Mouse (Mus musculus): ENCODE data around the gene Tex48. TPM values are rescaled to one million over a fixed set of nuclear protein-coding genes. Genes with fewer than 3 reads are reported as not detected.

Tex48 gene
- not detected in 2 replicates for polyA plus RNA-seq (2012; rRNA removed)

DNA sequence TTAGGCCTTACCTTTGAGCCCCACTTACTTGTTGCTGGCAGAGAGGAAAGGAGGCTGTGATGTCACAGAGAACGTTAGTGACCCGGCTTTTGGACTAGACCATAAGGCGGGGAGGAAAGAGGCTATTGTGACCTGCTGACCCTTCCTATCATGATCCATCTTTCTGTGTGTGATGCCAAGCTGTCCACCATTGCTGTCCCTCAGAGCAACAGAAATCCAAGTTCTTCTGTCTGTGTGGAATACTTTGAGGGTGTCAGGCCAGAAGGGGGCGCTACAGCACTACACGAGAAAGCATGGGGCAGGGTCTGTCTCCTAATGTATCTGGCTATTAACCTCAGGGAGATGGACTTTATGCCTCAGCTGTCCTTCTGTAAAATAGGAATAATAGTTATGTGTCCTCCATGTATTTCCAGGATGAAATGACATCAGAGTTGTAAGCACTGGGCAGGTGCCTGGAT lies at the start of gene Tex48:
TSS of gene Tex48 (minus strand) at position 51 of the 458 bp plus-strand sequence.
- DNase-seq (ENCODE audit: low spot score) = no peak

- no peak for DNase-seq (ENCODE audit: low spot score)
These were observed 46.0 kb upstream of the Tex48 start for GRCm38 (mm10) chr4:63668255-63668654.

DNA sequence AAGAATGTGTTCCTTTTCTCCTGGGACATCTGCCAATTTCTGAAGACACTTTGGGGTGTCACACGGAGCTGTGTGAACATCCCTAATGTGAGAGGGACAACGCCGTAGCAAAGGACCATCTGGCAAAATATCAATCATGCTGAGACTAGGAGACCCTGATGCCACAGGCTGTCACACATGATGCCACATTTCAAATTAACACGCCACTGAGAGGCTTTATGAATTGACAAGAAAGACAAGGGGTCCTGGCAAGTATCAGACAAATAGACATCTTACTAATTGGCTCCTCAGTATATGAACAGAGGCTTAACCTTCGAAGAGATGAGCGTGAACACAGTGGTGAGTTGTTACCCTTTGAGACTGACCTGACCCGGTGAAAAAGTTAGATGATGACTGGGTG lies 43.5 kb upstream of the Tex48 start:
- DNase-seq (ENCODE audit: low spot score) = no peak

DNA sequence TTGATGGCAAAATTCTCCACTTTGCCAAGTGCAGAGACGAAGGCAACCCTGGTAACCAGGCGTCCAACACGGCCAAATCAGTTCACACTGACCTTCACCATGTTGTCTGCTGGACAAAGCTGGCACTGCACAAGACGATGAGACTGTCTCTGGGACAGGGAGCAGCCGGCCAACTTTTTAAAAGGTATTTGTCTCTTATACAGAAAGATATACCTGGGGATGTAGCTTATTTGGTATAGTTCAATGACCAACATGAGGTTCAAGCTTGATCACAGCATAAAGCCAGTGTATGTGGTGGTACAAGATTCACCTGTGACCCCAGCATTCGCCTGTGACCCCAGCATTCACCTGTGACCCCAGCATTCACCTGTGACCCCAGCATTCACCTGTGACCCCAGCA lies 41.1 kb upstream of the Tex48 start, which contains the start of gene Gm11214:
TSS of gene Gm11214 (minus strand) at position 101 of the 400 bp plus-strand sequence.
- no peak for DNase-seq (ENCODE audit: low spot score)

GRCm38 (mm10) chr4:63661857-63662256 lies 39.6 kb upstream of the Tex48 start:
- no peak for DNase-seq (ENCODE audit: low spot score)

GRCm38 (mm10) chr4:63661426-63661825 lies 39.2 kb upstream of the Tex48 start:
- no peak for DNase-seq (ENCODE audit: low spot score)

GRCm38 (mm10) chr4:63659775-63660174 lies 37.5 kb upstream of the Tex48 start:
- no peak for DNase-seq (ENCODE audit: low spot score)

DNA sequence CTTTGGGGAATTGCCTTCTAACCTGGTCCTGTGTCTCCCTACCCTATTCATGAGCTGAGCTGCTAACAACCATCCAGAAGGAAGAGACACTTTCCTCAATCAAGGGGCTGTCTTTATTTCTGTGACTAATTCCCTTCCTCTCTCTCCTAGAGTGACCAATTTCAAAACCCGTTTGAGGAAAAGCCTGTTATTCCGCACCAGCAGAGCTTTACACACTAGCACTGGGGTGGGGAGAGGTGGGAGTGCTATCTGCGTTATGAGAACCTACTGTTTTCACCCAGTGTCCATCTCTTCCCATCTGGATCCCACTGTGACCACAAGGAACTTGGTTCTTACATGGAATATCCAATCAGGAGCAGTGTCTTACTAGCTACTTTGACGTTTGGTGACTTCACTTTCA lies 36.9 kb upstream of the Tex48 start:
- no peak for DNase-seq (ENCODE audit: low spot score)

- no peak for DNase-seq (ENCODE audit: low spot score)
These were observed 32.2 kb upstream of the Tex48 start for GRCm38 (mm10) chr4:63654381-63654780.

DNA sequence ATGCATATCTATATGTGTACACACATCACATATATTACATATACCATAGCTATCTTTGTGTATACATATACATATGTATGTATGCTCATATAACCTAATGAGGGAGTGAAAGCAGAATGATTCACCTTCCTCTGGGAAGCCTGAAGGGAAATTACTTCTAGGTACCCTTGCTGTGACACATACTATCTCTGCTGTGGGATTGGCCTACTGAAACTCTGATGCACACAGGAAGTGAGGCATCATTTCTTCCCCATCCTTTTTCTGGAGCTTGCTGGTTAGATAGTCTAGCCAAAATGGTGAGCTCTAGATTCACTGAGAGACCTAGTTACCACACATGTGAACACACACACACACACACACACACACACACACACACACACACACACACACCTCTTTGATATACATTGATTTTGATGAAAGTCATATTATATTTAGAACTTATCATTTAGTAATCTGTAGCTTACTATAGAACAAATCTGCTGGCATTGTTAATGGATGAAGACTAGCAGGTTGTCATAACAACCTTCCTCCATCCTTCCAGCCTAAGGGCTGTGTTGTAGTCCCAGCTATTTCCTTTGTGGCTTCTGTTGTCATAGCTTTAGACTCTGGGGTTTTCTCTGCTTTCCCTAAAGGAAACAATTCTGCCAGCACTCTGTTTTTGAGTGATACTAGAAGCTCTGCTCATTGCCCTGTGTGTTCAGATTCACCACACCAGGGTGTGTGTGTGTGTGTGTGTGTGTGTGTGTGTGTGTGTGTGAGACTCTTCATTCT lies 21.9 kb upstream of the Tex48 start:
- DNase-seq (ENCODE audit: low spot score) = no peak

- no peak for DNase-seq (ENCODE audit: low spot score)
These were observed 17.6 kb upstream of the Tex48 start for GRCm38 (mm10) chr4:63639842-63640241.

DNA sequence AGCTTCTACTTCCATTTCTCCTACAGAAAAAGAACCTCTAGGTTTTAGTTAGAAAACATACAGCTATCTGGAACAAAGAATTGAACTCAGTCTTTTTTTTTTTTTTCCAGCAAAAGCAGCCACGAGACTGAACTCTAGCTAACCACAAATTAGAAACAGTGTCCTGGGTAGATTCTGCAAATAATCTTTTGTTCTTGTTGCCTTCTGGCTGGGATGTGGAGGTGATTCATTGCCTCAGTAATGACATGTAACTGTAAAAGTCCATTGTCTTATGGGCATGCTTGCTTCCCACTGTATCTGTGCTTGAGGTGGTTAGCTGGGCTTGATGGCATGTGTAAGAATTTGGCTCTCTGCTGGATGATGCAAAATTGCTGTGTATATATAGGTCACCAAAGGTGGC lies 16.4 kb upstream of the Tex48 start:
- no peak for DNase-seq (ENCODE audit: low spot score)

DNA sequence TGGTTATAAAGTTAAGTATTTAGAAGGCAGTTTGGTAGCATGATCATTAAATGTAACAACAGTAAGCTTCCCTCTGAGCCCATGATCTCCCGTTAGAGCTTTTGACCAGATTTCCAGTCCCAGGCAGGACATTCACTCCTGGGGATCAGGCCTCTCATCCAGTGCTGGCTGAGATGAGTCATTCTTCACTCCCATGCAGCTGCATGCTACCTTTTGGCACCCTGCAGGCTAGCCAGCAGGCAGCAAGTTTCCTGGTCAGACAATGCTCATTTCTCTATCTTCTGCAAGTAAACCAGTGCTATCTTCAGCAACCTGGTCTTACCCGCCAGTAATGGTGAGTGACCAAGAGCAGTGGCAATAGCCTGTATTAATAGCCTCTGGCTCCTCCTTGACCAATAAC lies 11.0 kb upstream of the Tex48 start:
- DNase-seq (ENCODE audit: low spot score) = no peak

DNA sequence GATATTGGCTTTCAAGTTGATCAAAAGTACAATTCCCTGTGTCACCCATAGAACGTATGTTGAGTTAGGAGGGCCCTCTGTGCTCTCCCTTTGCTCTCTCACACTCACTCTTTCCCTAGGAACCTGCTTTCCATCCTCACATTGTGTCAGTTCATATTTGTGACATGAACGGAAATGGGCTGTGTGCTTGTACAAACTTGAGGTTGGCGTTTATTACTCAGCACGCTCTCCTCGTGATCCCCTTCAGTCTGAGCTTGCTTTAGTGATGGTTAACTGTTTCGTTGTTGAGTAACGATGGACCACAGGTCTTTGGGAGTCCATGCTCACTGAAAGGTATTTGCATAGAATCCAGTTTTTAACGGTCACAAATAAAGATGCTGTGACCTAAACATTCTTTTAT lies 4.9 kb upstream of the Tex48 start:
- no peak for DNase-seq (ENCODE audit: low spot score)

DNA sequence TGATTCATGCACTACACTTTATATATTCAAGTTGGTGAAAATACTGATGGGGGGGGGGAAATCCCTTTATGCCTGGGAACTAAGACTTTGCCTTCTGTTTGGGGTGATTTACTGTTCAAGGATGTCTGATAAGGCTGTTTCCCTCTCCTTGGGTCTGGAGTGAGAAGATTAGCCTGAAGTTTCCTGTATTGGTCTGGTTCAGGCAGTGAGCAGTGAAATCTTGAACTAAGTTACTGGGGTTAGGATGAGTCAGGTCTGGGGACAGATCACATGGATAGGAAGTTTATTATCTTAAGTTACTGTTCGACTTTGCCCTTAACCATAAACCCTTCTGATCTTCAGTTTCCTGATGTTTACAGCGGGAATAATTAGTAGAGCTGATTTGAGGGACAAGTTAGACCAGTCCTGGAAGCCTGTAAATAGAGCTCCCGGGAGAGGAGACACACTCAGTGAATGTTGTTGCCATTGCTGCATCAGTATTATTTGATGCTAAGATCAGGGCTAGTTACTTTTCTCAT lies 3.4 kb upstream of the Tex48 start:
- DNase-seq (ENCODE audit: low spot score) = no peak

- DNase-seq (ENCODE audit: low spot score) = no peak
These were observed 367 bp downstream of the Tex48 start for GRCm38 (mm10) chr4:63621861-63622260.

GRCm38 (mm10) chr4:63608391-63608790 lies 13.8 kb downstream of the Tex48 start:
- DNase-seq (ENCODE audit: low spot score) = no peak

- no peak for DNase-seq (ENCODE audit: low spot score)
These were observed 16.3 kb downstream of the Tex48 start for GRCm38 (mm10) chr4:63605968-63606367.

- DNase-seq (ENCODE audit: low spot score) = no peak
These were observed 16.7 kb downstream of the Tex48 start for GRCm38 (mm10) chr4:63605545-63605944.

DNA sequence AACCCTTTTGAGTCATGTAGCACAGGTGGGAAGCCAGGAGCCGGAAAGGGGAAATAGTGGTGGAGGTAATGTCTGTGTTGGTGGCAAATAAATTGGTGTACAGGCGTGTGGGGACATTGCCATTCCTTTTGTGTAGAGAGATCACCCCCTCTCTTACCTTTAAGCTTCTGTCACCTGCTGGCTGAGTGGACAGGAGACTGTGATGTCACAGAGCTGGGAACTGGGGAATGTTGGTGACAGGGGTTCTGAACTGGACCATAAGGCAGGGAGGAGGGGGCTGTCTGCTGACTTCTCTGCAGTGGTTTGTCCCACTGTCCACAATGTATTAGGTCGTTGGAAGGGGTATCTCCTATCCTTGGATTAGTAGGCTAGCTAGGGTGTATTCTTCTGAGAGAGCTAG lies 17.3 kb downstream of the Tex48 start, which contains the start of gene Gm11213:
TSS of gene Gm11213 (minus strand) at position 317 of the 400 bp plus-strand sequence.
- DNase-seq (ENCODE audit: low spot score) = no peak

GRCm38 (mm10) chr4:63601263-63601662 lies 21.0 kb downstream of the Tex48 start:
- no peak for DNase-seq (ENCODE audit: low spot score)

DNA sequence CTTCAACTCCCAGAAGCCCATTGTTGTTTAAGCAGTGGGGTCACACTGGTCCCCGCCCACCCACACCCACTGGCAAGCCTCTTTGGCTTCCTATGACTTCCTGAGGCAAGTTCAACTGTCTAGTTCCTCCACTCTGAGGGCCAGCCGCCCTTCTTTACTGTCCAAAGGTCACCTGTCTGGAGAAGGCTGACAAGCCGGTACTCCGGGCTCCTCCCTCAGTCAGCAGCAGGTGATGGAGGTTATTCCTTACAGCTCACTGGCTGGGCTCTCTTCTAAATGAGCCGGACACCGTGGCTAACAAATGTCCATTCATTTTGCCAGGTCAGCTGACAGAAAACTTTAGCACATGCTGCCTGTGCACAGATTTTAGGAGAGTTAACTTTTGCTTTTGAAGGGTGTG lies 21.4 kb downstream of the Tex48 start:
- DNase-seq (ENCODE audit: low spot score) = no peak

- no peak for DNase-seq (ENCODE audit: low spot score)
These were observed 26.2 kb downstream of the Tex48 start for GRCm38 (mm10) chr4:63596010-63596409.

Data from urinary bladder, adult 2 months (tissue).